Mouse (Mus musculus) thymus, adult 2 months (tissue): Measurements from ENCODE around the gene Gm42715. TPM values are rescaled to one million over a fixed set of nuclear protein-coding genes. Genes with fewer than 3 reads are reported as not detected.

Experiments
- DNase-seq: peaks from one replicate; pipeline ENCODE4 v3.0.0; 2021
- H3K27ac ChIP-seq: fragments of 200-500 bp; 2 replicates; pipeline ENCODE4 v1.5.1; 2012; ENCODE audit warnings: low read length, control low read depth; ENCODE audit not compliant: control insufficient read depth, insufficient read depth
- H3K27me3 ChIP-seq: fragments of 200-500 bp; 2 replicates; pipeline ENCODE4 v1.6.1; 2012; ENCODE audit warnings: mild to moderate bottlenecking, low read length, moderate library complexity, mixed read lengths; ENCODE audit not compliant: control insufficient read depth, insufficient read depth
- H3K36me3 ChIP-seq: fragments of 200-500 bp; 2 replicates; pipeline ENCODE4 v1.6.1; 2012; ENCODE audit warnings: mild to moderate bottlenecking, low read length, moderate library complexity; ENCODE audit not compliant: control insufficient read depth, insufficient read depth
- H3K4me1 ChIP-seq: fragments of 200-500 bp; replicated peaks from 2 replicates; pipeline ENCODE4 v1.6.1; 2012; ENCODE audit warnings: low read length; ENCODE audit not compliant: control insufficient read depth, insufficient read depth
- H3K4me3 ChIP-seq: fragments of 200-500 bp; 2 replicates; pipeline ENCODE4 v1.5.1; 2012; ENCODE audit warnings: mild to moderate bottlenecking, low read length, control low read depth, moderate library complexity; ENCODE audit not compliant: control insufficient read depth, insufficient read depth
- CTCF ChIP-seq: fragments of 200-500 bp; IDR thresholded peaks from 2 replicates; pipeline ENCODE4 v1.5.1; 2012; ENCODE audit warnings: mild to moderate bottlenecking, control low read depth, low read length, moderate library complexity, borderline replicate concordance; ENCODE audit not compliant: control insufficient read depth, poor library complexity, insufficient read depth; ENCODE audit errors: extremely low read depth
- POLR2A ChIP-seq: fragments of 200-500 bp; IDR thresholded peaks from 2 replicates; pipeline ENCODE4 v1.6.1; 2012; ENCODE audit warnings: mild to moderate bottlenecking, low read length, control low read depth, moderate library complexity; ENCODE audit not compliant: control insufficient read depth, poor library complexity, insufficient read depth; ENCODE audit errors: extremely low read depth
- WGBS: fragments of 180-500 bp; shearing (Covaris S2); methylation state at CpG from one replicate; pipeline ENCODE4 v1.1.7; 2018; 5-methylcytosine and 5-hydroxymethylcytosine counted together
- polyA plus RNA-seq: library from polyadenylated mRNA; depleted of rRNA; stranded (reverse); fragments of >200 nt; gene quantifications from 2 replicates; pipeline ENCODE4 v1.2.3, GENCODE M21; 2012

Gm42715 gene
- polyA plus RNA-seq, 1 experiment, result 10.4 TPM

DNA sequence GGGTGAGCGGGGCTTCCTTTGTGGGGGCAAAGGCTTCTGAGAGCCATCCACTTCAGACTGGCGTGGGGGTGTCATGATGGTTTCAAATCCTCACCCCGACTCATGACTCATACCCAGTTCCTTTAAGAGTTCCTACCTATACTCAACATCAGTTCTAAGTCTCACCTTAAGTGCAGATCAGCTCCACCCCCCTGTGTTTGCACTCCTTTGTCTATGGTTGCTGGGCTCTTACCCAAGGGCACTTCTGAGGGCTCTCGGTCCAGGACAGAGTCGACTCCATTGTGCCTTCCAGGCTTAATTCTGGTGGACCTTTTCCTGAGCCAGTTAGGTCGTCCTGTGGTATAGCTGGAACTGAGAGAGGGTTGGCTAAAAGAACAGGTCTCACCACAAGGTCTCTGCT is 87.8 kb downstream of the Gm42715 start:
- H3K27me3 ChIP-seq, result no peaks in the 10 kb centered on the region
- no peak overlapping the region for H3K27ac ChIP-seq
- WGBS, result 89% methylated on average over 6 of the region's 6 CpGs
- TF ChIP-seq CTCF, result no peak
- TF ChIP-seq POLR2A, result no peak
- DNase-seq, result no peak
- H3K4me1 ChIP-seq, result no peaks in the 10 kb centered on the region
- H3K36me3 ChIP-seq, result peaks cover 26% of the 10 kb centered on the region
- no peak overlapping the region for H3K4me3 ChIP-seq

- DNase-seq, result no peak
- peaks cover 5% of the 10 kb centered on the region for H3K4me1 ChIP-seq
- no peak overlapping the region for H3K27ac ChIP-seq
- H3K36me3 ChIP-seq, result peaks cover 4% of the 10 kb centered on the region
- 97% methylated on average over 29 of the region's 29 CpGs for WGBS
- TF ChIP-seq CTCF (no peak), POLR2A (no peak)
- H3K27me3 ChIP-seq, result no peaks in the 10 kb centered on the region
- no peak overlapping the region for H3K4me3 ChIP-seq
Observed at GRCm38 (mm10) chr7:127611011-127611410, 91.6 kb downstream of the Gm42715 start.

DNA sequence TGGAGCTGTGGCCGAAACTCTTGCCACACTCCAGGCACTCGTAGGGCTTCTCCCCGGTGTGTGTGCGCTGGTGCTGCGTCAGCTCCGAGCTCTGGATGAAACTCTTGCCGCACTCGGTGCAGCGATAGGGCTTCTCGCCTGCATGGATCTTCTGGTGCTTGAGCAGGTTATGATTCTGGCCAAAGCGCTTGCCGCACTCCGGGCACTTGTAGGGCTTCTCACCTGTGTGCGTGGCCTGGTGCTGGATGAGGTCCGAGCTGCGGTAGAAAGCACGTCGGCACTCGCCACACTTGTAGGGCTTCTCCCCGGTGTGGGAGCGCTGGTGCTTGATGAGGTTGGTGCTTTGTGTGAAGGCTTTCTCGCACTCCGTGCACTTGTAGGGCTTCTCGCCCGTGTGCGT is 92.2 kb downstream of the Gm42715 start:
- no peaks in the 10 kb centered on the region for H3K27me3 ChIP-seq
- 98% methylated on average over 26 of the region's 26 CpGs for whole genome bisulfite sequencing
- H3K27ac ChIP-seq, result no peak overlapping the region
- peaks cover 4% of the 10 kb centered on the region for H3K36me3 ChIP-seq
- H3K4me1 ChIP-seq, result peaks cover 8% of the 10 kb centered on the region
- H3K4me3 ChIP-seq, result no peak overlapping the region
- TF ChIP-seq CTCF, result no peak
- no peak for TF ChIP-seq POLR2A
- no peak for DNase-seq

DNA sequence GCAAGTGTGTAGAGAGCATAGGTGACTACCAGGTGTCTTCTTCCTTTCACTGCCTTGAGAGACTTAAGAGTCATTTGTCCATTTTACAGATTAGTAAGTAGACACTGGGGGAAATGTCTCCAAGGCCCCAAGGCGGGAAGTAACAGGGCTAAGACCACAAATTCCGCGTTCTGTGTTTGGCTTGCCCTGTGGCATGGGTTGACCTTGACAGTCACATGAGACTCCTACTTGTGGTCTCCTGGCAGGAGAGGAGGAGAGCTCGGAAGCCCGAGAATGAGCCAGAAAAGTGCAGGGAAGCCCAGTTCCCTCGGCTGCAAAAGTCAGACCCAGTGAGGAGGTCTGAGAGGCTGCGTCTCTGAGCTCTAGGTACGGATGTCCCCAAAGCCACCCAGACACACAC is 94.1 kb downstream of the Gm42715 start:
- no peak overlapping the region for H3K4me3 ChIP-seq
- H3K4me1 ChIP-seq, result peaks cover 18% of the 10 kb centered on the region
- no peak for DNase-seq
- WGBS, result 96% methylated on average over 8 of the region's 8 CpGs
- H3K36me3 ChIP-seq, result peaks cover 4% of the 10 kb centered on the region
- no peaks in the 10 kb centered on the region for H3K27me3 ChIP-seq
- no peak for TF ChIP-seq CTCF
- no peak for TF ChIP-seq POLR2A
- no peak overlapping the region for H3K27ac ChIP-seq

GRCm38 (mm10) chr7:127614091-127614490 is 94.7 kb downstream of the Gm42715 start:
- no peaks in the 10 kb centered on the region; the same call in 1 of the 2 replicates for H3K36me3 ChIP-seq
- 52% methylated on average over 8 of the region's 8 CpGs for WGBS
- H3K27ac ChIP-seq, result no peak overlapping the region
- H3K4me1 ChIP-seq, result peaks cover 19% of the 10 kb centered on the region
- H3K4me3 ChIP-seq, result peak overlapping the region; percentile 93
- no peak for DNase-seq
- no peak for TF ChIP-seq CTCF
- TF ChIP-seq POLR2A, result no peak
- H3K27me3 ChIP-seq, result no peaks in the 10 kb centered on the region

DNA sequence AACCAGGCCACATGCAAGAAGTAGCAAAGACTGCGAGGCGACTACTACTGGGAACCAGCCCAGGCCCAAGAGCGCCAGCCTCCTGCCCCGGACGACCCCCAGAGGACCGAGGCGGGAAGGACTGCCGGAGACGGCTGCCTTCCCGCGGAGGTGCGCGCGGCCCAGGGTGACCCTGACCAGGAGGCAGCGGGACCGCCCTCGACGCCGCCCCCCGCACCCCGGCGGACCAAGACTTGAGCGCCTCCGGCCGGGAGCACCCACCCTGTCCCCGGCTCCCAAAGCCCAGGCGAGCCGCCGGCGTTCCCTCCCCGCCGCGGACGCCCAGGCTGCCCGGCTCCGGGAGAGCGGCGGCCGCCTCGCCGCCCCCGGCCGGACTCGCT is 95.1 kb downstream of the Gm42715 start:
- H3K27me3 ChIP-seq, result no peaks in the 10 kb centered on the region
- H3K27ac ChIP-seq, result no peak overlapping the region
- TF ChIP-seq POLR2A (no peak; the same call in 1 of the 2 replicates), CTCF (no peak)
- H3K36me3 ChIP-seq, result no peaks in the 10 kb centered on the region; the same call in 1 of the 2 replicates
- 1% methylated on average over 35 of the region's 44 CpGs for WGBS
- peak; percentile 51 for DNase-seq
- peaks cover 19% of the 10 kb centered on the region for H3K4me1 ChIP-seq
- peak overlapping the region; percentile 93 for H3K4me3 ChIP-seq

GRCm38 (mm10) chr7:127614891-127615843 is 95.8 kb downstream of the Gm42715 start, which contains the start of gene Zfp629:
TSS of gene Zfp629 (minus strand) at chr7:127615797.
- no peaks in the 10 kb centered on the region; the same call in 1 of the 2 replicates for H3K36me3 ChIP-seq
- H3K4me1 ChIP-seq, result peaks cover 19% of the 10 kb centered on the region
- 0 out of 2 replicates have a peak, but pooled peaks have one; percentile 19 for TF ChIP-seq CTCF
- TF ChIP-seq POLR2A, result no peak
- no peaks in the 10 kb centered on the region for H3K27me3 ChIP-seq
- DNase-seq, result peak; percentile 60
- WGBS, result under 1% methylated on average over 49 of the region's 50 CpGs
- H3K4me3 ChIP-seq, result peak within 1 kb of the TSS; percentile 93
- H3K27ac ChIP-seq, result peak within 1 kb of the TSS; percentile 96
